Mouse (Mus musculus) spleen, adult 2 months (tissue): Measurements from ENCODE around the gene Togaram1.

Experiments used
- CTCF ChIP-seq: fragments of 200-500 bp; IDR thresholded peaks from 2 replicates; pipeline ENCODE4 v1.5.1; 2011; ENCODE audit warnings: mild to moderate bottlenecking, inconsistent platforms; ENCODE audit not compliant: insufficient read depth, insufficient read length, insufficient replicate concordance; ENCODE audit errors: extremely low read depth
- POLR2A ChIP-seq: fragments of 200-500 bp; IDR thresholded peaks from 2 replicates; pipeline ENCODE4 v1.6.1; 2011; ENCODE audit warnings: low read depth, low read length, inconsistent platforms

DNA sequence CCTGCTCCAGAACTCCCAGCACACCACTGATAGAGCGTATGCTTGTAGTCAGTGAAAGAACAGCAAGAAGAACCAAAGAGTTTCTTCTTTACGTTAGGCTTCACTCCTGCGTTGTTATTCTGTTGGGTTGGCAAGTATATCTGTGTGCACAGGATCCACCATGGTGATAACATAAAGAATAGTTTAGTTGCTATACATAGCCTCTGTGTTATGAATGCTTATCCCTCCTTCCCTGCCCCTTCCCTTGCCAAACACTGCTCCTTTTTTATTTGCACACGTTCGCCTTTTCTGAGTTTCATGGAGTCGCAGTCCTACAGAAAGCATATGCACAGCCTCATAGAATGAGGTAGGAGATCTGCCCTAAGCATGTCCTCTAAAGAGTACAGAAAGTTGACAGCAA lies 6.5 kb downstream of the Togaram1 start:
- TF ChIP-seq POLR2A (no peak), CTCF (no peak)
